Mouse (Mus musculus): ENCODE data around the gene Cnnm1.

DNA sequence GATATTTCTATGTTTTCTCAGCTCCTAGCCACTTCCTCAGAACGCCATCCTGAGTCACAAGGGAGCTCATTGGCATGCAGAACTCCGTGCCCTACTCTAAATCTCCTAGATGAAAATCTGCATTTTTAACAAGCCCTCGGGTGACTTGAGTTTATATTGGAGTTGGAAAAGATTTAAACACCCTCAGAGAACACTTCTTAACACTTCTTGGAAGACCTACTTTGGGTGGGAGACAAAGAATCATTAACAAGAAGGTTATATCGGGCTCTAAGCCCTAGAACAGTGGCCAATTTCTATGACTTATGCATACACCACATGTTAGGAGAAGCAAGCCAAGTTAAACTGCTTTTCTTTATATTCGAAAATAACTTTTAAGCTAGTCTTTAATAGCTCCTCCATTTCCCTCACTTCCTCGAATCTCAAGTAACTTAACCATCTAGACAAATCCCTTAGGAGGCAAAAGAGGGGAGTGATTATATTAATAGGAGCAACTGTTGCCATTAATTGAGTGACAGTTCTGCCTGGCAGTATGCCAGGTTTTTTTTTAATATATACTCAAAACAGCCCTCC lies 4.5 kb downstream of the Cnnm1 start:
- no peak for TF ChIP-seq CTCF (IDR thresholded peaks at IDR 0.05; ENCODE audit: low read depth)
- TF ChIP-seq EP300 (optimal IDR thresholded peaks at IDR 0.05): no peak
